Mouse (Mus musculus) thymus, adult 2 months (tissue): ENCODE measurements at regions not wholly inside any gene's neighbourhood (a gene's known extent, or its start where the extent isn't known, plus 50 kb on each side); places are given as distances from the start of the nearest gene placed in this dataset.

ENCODE experiments used
- CTCF ChIP-seq: fragments of 200-500 bp; IDR thresholded peaks from 2 replicates; pipeline ENCODE4 v1.5.1; 2012; ENCODE audit warnings: mild to moderate bottlenecking, control low read depth, low read length, moderate library complexity, borderline replicate concordance; ENCODE audit not compliant: control insufficient read depth, poor library complexity, insufficient read depth; ENCODE audit errors: extremely low read depth
- POLR2A ChIP-seq: fragments of 200-500 bp; IDR thresholded peaks from 2 replicates; pipeline ENCODE4 v1.6.1; 2012; ENCODE audit warnings: mild to moderate bottlenecking, low read length, control low read depth, moderate library complexity; ENCODE audit not compliant: control insufficient read depth, poor library complexity, insufficient read depth; ENCODE audit errors: extremely low read depth

- TF ChIP-seq CTCF, result no peak
- no peak for TF ChIP-seq POLR2A
Measured at GRCm38 (mm10) chr4:153023711-153024110, 458.9 kb downstream of the Ajap1 start.
